Mouse (Mus musculus) CD4-positive, CD25-positive, alpha-beta regulatory T cell, adult 4 months (primary cell): ENCODE measurements around the gene Scfd2. TPM values are rescaled to one million over a fixed set of nuclear protein-coding genes. Genes with fewer than 3 reads are reported as not detected.

ENCODE experiments used
- ATAC-seq: one replicate; pipeline ENCODE4 v1.8.0; 2017
- polyA plus RNA-seq, 2 experiments: library from polyadenylated mRNA; unstranded; fragments of 100-300 nt; shearing (Covaris generic); gene quantifications; one replicate each; pipeline ENCODE4 v1.2.1; 2017

The Scfd2 gene
- polyA plus RNA-seq: 10 to 100 TPM; 18.6 to 20.9 TPM

GRCm38 (mm10) chr5:74531630-74532280 is at the start of gene Scfd2:
Scfd2 (minus strand) TSS chr5:74531759.
- peak; percentile 88 for ATAC-seq

- ATAC-seq: no peak
Measured at GRCm38 (mm10) chr5:74571767-74572166, 40.2 kb upstream of the Scfd2 start.

GRCm38 (mm10) chr5:74561151-74561550 is 29.6 kb upstream of the Scfd2 start:
- no peak for ATAC-seq

- no peak for ATAC-seq
Measured at GRCm38 (mm10) chr5:74549566-74549965, 18.0 kb upstream of the Scfd2 start.

GRCm38 (mm10) chr5:74545606-74546005 is 14.0 kb upstream of the Scfd2 start:
- ATAC-seq: no peak

- no peak for ATAC-seq
Measured at GRCm38 (mm10) chr5:74536180-74536947, 4.8 kb upstream of the Scfd2 start.

- ATAC-seq: peak; percentile 75
Measured at GRCm38 (mm10) chr5:74535240-74536021, 3.9 kb upstream of the Scfd2 start, which contains the start of gene Fip1l1. Fip1l1 (plus strand) TSS chr5:74535449.

GRCm38 (mm10) chr5:74530785-74531184 is 774 bp downstream of the Scfd2 start:
- ATAC-seq: no peak

GRCm38 (mm10) chr5:74527025-74527424 is 4.5 kb downstream of the Scfd2 start:
- no peak for ATAC-seq

GRCm38 (mm10) chr5:74511686-74512085 is 19.9 kb downstream of the Scfd2 start:
- ATAC-seq: no peak

GRCm38 (mm10) chr5:74492705-74493104 is 38.9 kb downstream of the Scfd2 start:
- no peak for ATAC-seq

- no peak for ATAC-seq
Measured at GRCm38 (mm10) chr5:74484646-74485045, 46.9 kb downstream of the Scfd2 start.

GRCm38 (mm10) chr5:74482633-74483032 is 48.9 kb downstream of the Scfd2 start:
- no peak for ATAC-seq

GRCm38 (mm10) chr5:74482034-74482433 is 49.5 kb downstream of the Scfd2 start:
- ATAC-seq: no peak

- ATAC-seq: no peak
Measured at GRCm38 (mm10) chr5:74480409-74480808, 51.1 kb downstream of the Scfd2 start.

GRCm38 (mm10) chr5:74479947-74480346 is 51.6 kb downstream of the Scfd2 start:
- ATAC-seq: no peak

GRCm38 (mm10) chr5:74479157-74479556 is 52.4 kb downstream of the Scfd2 start:
- ATAC-seq: no peak

- peak; percentile 88 for ATAC-seq
Measured at GRCm38 (mm10) chr5:74476551-74476950, 55.0 kb downstream of the Scfd2 start.

GRCm38 (mm10) chr5:74473117-74473516 is 58.4 kb downstream of the Scfd2 start:
- ATAC-seq: no peak

- ATAC-seq: no peak
Measured at GRCm38 (mm10) chr5:74470819-74471218, 60.7 kb downstream of the Scfd2 start.

GRCm38 (mm10) chr5:74469620-74470019 is 61.9 kb downstream of the Scfd2 start:
- ATAC-seq: no peak

GRCm38 (mm10) chr5:74467753-74468152 is 63.8 kb downstream of the Scfd2 start:
- ATAC-seq: no peak

- peak; percentile 84 for ATAC-seq
Measured at GRCm38 (mm10) chr5:74456759-74457158, 74.8 kb downstream of the Scfd2 start.
